Mouse (Mus musculus): ENCODE results near the gene Il5. TPM values are rescaled to one million over a fixed set of nuclear protein-coding genes. Genes with fewer than 3 reads are reported as not detected.
A peak's percentile ranks its signal among the peaks of the same experiment; 100 is the strongest.

Il5 gene
- polyA plus RNA-seq, 1 experiment from 2014 or later, result not detected

DNA sequence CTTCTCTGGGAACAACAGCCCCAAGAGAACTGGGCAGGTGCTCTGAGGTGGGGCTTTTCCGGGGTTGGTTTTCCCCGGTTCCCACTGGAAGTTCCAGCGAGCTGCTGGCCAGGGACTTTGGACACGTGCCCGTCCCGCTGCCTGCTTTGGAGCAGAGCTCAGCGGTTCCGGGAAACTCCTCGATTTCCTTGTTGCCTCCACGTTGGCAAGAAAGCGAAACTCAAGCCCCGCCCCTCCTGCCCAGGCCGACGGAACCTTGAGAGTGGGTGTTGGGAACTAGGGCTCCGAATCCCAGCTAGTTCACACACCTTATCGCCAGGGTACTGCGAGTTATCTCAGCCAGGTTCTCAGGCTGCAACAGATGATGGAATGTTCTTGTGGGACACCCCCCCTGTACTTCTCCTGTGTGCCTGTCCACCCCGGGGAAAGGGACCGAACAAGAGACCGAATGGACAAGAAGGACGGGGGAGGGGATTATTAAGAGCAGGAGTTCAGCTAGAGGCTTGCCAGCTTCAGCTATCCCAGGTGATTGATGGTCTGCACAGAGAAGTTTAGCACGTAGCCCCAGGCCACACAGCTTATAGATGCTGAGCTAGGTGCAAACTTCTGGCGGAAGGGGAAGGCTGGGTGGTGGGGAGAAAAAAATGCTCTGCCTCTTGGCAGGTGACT lies 42.4 kb downstream of the Il5 start:
- H3K36me3 ChIP-seq (ENCODE audit: control insufficient read depth, insufficient read depth, low read length), result no peaks in the 10 kb centered on the region
- peak overlapping the region; percentile 57; the same call in 1 of the 2 replicates for H3K9ac ChIP-seq (ENCODE audit: low read depth, low read length)
- H3K9me3 ChIP-seq (replicated peaks; ENCODE audit: control insufficient read depth, low read length, poor library complexity, severe bottlenecking), result no peaks in the 10 kb centered on the region
- no peak overlapping the region for H3K27ac ChIP-seq (ENCODE audit: low read length)
- H3K4me1 ChIP-seq (ENCODE audit: control insufficient read depth, insufficient read depth, low read length), result peaks cover 15% of the 10 kb centered on the region
- H3K4me3 ChIP-seq (ENCODE audit: low read depth, low read length), result peak overlapping the region; percentile 28
- 11% methylated on average over 23 of the region's 23 CpGs for WGBS
- H3K4me2 ChIP-seq (ENCODE audit: low read length), result peak overlapping the region; percentile 64
- ATAC-seq, result peak; percentile 30; the same call in 1 of the 2 replicates
- H3K27me3 ChIP-seq (ENCODE audit: control insufficient read depth, insufficient read depth, low read depth, low read length), result peaks cover 32% of the 10 kb centered on the region

DNA sequence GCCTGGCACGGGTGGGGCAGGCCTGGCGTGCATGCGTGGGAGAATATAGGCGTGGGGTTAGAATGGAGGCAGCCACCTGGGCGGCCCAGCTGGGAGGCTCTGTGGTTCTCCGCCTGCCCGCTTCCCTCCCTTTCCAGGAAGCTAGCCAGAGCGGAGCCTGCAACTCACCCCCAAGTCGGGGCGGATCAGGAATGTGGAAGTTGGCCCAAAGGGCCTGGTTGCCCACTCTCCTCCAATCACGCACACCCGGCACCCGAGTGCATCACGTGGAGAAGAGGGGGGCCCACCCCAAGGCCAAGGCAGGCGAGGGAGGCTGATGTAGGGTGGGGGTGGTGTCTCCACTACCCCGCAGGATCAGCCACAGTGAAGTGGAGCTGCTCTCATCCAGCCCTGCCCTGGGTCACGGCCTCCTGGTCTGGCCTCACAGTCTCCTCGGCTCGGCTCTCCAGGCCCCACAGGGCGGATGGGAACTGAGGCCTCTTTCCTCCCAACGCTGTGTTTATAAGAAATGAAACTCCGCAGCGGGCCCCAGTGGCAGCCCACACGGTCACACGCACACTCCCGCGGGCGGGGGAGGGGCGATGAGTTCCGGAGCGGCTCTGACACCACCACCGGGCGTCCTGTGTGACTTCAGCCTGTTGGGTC lies 43.0 kb downstream of the Il5 start:
- peaks cover 15% of the 10 kb centered on the region for H3K4me1 ChIP-seq (ENCODE audit: control insufficient read depth, insufficient read depth, low read length)
- peak overlapping the region; percentile 57 for H3K9ac ChIP-seq (ENCODE audit: low read depth, low read length)
- 4% methylated on average over 32 of the region's 33 CpGs for WGBS
- no peak overlapping the region for H3K27ac ChIP-seq (ENCODE audit: low read length)
- H3K9me3 ChIP-seq (replicated peaks; ENCODE audit: control insufficient read depth, low read length, poor library complexity, severe bottlenecking), result no peaks in the 10 kb centered on the region
- H3K27me3 ChIP-seq (ENCODE audit: control insufficient read depth, insufficient read depth, low read depth, low read length), result peaks cover 33% of the 10 kb centered on the region
- H3K36me3 ChIP-seq (ENCODE audit: control insufficient read depth, insufficient read depth, low read length), result no peaks in the 10 kb centered on the region
- ATAC-seq, result peak; percentile 78
- H3K4me2 ChIP-seq (ENCODE audit: low read length), result peak overlapping the region; percentile 64
- peak overlapping the region; percentile 28 for H3K4me3 ChIP-seq (ENCODE audit: low read depth, low read length)

DNA sequence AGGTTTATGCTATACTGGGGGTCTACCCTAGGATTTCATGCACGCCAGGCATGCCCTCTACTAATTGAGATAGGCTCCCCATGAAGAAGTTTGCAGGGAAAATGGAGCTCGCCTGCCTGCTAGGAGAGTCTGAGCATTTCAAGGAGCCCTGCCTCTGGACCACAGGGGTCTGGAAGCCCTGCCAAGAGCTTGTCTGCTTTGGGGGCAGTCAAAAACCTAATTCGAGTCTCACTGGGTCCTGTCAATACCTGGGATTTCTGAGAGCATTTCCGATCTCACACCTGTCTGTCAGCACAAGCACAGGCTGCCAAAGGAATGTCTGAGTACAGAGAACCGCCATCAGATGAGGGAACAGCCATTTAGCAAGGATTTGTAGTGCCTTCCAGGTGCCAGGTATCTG lies 44.0 kb downstream of the Il5 start:
- 38% methylated on average over 5 of the region's 5 CpGs for WGBS
- H3K27me3 ChIP-seq (ENCODE audit: control insufficient read depth, insufficient read depth, low read depth, low read length), result peaks cover 31% of the 10 kb centered on the region
- no peak for ATAC-seq
- no peak overlapping the region for H3K4me2 ChIP-seq (ENCODE audit: low read length)
- no peak overlapping the region for H3K9ac ChIP-seq (ENCODE audit: low read depth, low read length)
- no peak overlapping the region for H3K4me3 ChIP-seq (ENCODE audit: low read depth, low read length)
- no peak overlapping the region for H3K27ac ChIP-seq (ENCODE audit: low read length)
- peaks cover 14% of the 10 kb centered on the region for H3K4me1 ChIP-seq (ENCODE audit: control insufficient read depth, insufficient read depth, low read length)
- H3K36me3 ChIP-seq (ENCODE audit: control insufficient read depth, insufficient read depth, low read length), result no peaks in the 10 kb centered on the region
- no peaks in the 10 kb centered on the region for H3K9me3 ChIP-seq (replicated peaks; ENCODE audit: control insufficient read depth, low read length, poor library complexity, severe bottlenecking)

DNA sequence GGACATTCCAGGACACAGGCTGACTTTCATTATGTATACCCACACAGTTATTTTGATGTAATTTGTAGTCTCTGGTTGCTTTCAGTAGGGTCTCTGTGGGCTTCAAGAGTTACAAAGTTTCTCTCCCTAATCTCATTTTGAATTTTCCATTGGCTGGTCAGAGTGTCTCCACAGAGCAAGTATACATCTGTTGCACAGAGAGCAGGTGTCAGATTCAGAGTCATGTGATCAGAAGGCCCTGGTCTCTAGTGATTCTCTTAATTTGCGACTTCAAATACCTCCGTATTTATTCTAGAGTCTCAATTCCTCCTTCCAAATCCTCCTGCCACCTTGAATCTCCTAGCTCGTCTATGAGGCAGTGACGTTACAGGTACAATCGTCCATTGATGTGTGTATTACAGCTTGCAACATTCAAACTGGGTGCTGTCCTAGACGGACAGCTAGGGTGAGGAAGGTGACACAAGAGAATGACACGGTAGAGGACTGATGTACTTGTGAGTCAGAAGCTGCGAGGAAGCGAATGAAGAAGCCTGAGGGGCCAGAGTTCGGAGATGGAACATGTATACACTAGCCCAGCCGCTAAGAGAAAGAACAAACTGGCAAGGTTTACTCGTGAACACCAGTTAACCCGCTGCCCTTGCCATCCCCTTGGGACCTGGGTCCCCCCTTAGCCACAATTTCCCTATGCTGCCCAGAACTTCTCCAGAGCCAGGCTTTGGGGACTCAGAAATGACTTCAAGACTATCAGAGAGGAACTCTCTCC lies 48.0 kb downstream of the Il5 start:
- Histone ChIP-seq H3K36me3 (ENCODE audit: control insufficient read depth, insufficient read depth, low read length) (no peaks in the 10 kb centered on the region), H3K27ac (ENCODE audit: low read length) (no peak overlapping the region), H3K9ac (ENCODE audit: low read depth, low read length) (no peak overlapping the region), H3K27me3 (ENCODE audit: control insufficient read depth, insufficient read depth, low read depth, low read length) (peaks cover 13% of the 10 kb centered on the region), H3K9me3 (replicated peaks; ENCODE audit: control insufficient read depth, low read length, poor library complexity, severe bottlenecking) (no peaks in the 10 kb centered on the region), H3K4me3 (ENCODE audit: low read depth, low read length) (no peak overlapping the region), H3K4me1 (ENCODE audit: control insufficient read depth, insufficient read depth, low read length) (peaks cover 12% of the 10 kb centered on the region), H3K4me2 (ENCODE audit: low read length) (no peak overlapping the region)
- no peak for ATAC-seq
- WGBS, result 81% methylated on average over 13 of the region's 13 CpGs

DNA sequence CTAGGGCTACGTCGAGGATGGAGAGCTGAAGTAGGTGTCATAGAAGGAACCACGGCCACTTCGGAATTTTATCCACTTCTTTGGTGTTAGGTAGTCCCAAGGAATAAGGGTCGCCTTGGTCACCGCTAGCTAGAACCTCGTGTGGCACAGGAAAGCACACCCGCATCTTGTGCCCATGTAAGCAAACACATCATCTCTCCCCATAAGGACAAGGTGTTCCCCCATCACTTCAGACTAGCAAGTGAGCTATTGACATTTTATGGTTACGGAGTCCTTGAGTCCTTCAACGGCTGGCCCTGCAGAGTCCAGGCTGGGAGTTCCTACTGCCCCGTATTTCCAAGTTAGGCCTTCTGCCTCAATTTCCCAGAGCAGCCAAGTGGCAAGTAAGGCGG lies 48.6 kb downstream of the Il5 start:
- no peak overlapping the region for H3K27ac ChIP-seq (ENCODE audit: low read length)
- 62% methylated on average over 12 of the region's 12 CpGs for WGBS
- H3K36me3 ChIP-seq (ENCODE audit: control insufficient read depth, insufficient read depth, low read length), result no peaks in the 10 kb centered on the region
- peaks cover 11% of the 10 kb centered on the region for H3K27me3 ChIP-seq (ENCODE audit: control insufficient read depth, insufficient read depth, low read depth, low read length)
- H3K4me3 ChIP-seq (ENCODE audit: low read depth, low read length), result peak overlapping the region; percentile 62
- H3K4me1 ChIP-seq (ENCODE audit: control insufficient read depth, insufficient read depth, low read length), result peaks cover 8% of the 10 kb centered on the region
- no peaks in the 10 kb centered on the region for H3K9me3 ChIP-seq (replicated peaks; ENCODE audit: control insufficient read depth, low read length, poor library complexity, severe bottlenecking)
- H3K4me2 ChIP-seq (ENCODE audit: low read length), result peak overlapping the region; percentile 95
- no peak for ATAC-seq
- H3K9ac ChIP-seq (ENCODE audit: low read depth, low read length), result no peak overlapping the region

DNA sequence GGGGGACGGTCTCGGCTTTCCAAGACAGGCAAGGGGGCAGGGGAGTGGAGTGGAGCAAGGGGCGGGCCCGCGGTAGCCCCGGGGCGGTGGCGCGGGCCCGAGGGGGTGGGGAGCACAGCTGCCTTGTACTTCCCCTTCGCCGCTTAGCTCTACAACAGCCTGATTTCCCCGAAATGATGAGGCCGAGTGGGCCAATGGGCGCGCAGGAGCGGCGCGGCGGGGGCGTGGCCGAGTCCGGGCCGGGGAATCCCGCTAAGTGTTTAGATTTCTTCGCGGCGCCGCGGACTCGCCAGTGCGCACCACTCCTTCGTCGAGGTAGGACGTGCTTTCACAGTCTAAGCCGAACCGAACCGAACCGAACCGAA lies 49.1 kb downstream of the Il5 start, which contains the start of gene Irf1:
Gene Irf1 (plus strand): TSS at position 255 of the 365 bp plus-strand sequence.
- Histone ChIP-seq H3K4me2 (ENCODE audit: low read length) (peak within 1 kb of the TSS; percentile 95), H3K27ac (ENCODE audit: low read length) (0 out of 2 replicates have a peak within 1 kb of the TSS, but pooled peaks have one; percentile 13), H3K36me3 (ENCODE audit: control insufficient read depth, insufficient read depth, low read length) (no peaks in the 10 kb centered on the region), H3K4me3 (ENCODE audit: low read depth, low read length) (peak within 1 kb of the TSS; percentile 62), H3K27me3 (ENCODE audit: control insufficient read depth, insufficient read depth, low read depth, low read length) (peaks cover 11% of the 10 kb centered on the region), H3K4me1 (ENCODE audit: control insufficient read depth, insufficient read depth, low read length) (peaks cover 8% of the 10 kb centered on the region), H3K9ac (ENCODE audit: low read depth, low read length) (peak within 1 kb of the TSS; percentile 70), H3K9me3 (replicated peaks; ENCODE audit: control insufficient read depth, low read length, poor library complexity, severe bottlenecking) (no peaks in the 10 kb centered on the region)
- ATAC-seq, result peak; percentile 94
- WGBS, result under 1% methylated on average over 40 of the region's 40 CpGs

DNA sequence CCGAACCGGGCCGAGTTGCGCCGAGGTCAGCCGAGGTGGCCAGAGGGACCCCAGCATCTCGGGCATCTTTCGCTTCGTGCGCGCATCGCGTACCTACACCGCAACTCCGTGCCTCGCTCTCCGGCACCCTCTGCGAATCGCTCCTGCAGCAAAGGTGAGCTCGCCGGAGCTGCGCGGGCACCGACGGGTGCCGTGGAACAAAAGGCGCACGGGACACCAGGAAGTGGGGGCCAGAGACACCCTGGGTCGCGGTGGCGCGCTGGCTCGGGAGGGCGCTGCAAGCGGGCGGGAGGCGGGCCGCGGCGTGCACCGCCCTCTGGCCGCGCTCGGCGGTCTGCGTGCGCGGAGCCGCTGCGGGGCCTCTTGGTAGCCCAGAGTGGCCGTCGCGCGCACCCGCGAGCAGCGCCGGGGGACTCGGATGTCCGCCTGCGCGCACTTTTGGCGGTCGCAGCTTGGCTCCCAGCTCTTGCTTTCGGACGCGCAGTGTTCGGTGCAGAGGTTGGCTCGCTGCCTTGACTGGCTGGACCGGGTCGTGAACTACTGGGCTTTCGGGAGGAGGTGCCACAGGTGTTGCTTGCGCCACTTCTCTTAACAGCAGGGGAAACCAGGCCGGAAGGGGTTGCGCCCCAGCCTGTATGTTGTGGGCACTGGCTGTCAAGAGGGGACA lies 49.7 kb downstream of the Il5 start:
- peaks cover 8% of the 10 kb centered on the region for H3K4me1 ChIP-seq (ENCODE audit: control insufficient read depth, insufficient read depth, low read length)
- H3K4me2 ChIP-seq (ENCODE audit: low read length), result peak overlapping the region; percentile 95
- H3K9me3 ChIP-seq (replicated peaks; ENCODE audit: control insufficient read depth, low read length, poor library complexity, severe bottlenecking), result no peaks in the 10 kb centered on the region
- peak overlapping the region; percentile 62 for H3K4me3 ChIP-seq (ENCODE audit: low read depth, low read length)
- WGBS, result under 1% methylated on average over 75 of the region's 75 CpGs
- H3K27me3 ChIP-seq (ENCODE audit: control insufficient read depth, insufficient read depth, low read depth, low read length), result peaks cover 11% of the 10 kb centered on the region
- H3K9ac ChIP-seq (ENCODE audit: low read depth, low read length), result peak overlapping the region; percentile 70
- no peaks in the 10 kb centered on the region for H3K36me3 ChIP-seq (ENCODE audit: control insufficient read depth, insufficient read depth, low read length)
- 0 out of 2 replicates have a peak overlapping the region, but pooled peaks have one; percentile 13 for H3K27ac ChIP-seq (ENCODE audit: low read length)
- ATAC-seq, result peak; percentile 87

DNA sequence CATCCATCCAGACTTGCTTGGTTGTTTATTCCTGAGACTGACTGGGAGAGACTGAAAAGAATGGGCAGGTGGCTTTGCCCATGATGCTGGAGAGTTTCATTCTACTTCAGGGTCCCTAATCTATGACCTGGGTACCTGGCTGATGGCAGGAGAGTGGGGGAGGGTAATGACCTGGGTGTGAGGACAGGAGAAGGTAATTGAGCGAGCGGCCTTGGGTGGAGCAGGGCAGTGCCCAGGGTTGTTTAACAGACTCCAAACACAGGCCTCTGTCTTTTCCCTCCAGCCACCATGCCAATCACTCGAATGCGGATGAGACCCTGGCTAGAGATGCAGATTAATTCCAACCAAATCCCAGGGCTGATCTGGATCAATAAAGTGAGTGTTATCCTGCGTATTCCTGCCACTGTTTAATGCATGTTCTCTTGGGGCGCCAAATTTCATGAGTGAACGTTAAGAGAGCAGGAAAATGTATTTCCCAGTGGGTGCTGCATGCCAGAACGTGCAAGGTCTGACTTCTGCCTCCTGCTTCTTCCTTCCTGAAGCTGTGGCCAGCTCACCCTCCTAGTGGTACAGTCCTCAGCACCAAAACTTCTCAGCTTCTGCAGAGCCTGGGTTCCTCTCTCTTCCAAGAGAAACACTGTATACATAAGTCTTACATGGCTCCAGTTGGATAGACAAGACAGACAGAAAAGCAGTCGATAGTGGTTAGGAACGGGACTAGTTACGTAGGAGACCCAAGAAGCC lies 50.6 kb downstream of the Il5 start:
- WGBS, result 86% methylated on average over 11 of the region's 11 CpGs
- Histone ChIP-seq H3K36me3 (ENCODE audit: control insufficient read depth, insufficient read depth, low read length) (no peaks in the 10 kb centered on the region), H3K4me2 (ENCODE audit: low read length) (no peak overlapping the region), H3K27ac (ENCODE audit: low read length) (no peak overlapping the region), H3K4me3 (ENCODE audit: low read depth, low read length) (no peak overlapping the region), H3K4me1 (ENCODE audit: control insufficient read depth, insufficient read depth, low read length) (peaks cover 8% of the 10 kb centered on the region), H3K9me3 (replicated peaks; ENCODE audit: control insufficient read depth, low read length, poor library complexity, severe bottlenecking) (no peaks in the 10 kb centered on the region), H3K9ac (ENCODE audit: low read depth, low read length) (no peak overlapping the region), H3K27me3 (ENCODE audit: control insufficient read depth, insufficient read depth, low read depth, low read length) (peaks cover 11% of the 10 kb centered on the region)
- ATAC-seq, result no peak

Measured in midbrain, embryonic 16.5 days (tissue).